Mouse (Mus musculus) adrenal gland, postnatal 36 days (tissue): ENCODE results near the gene Furin. TPM values are rescaled to one million over a fixed set of nuclear protein-coding genes. Genes with fewer than 3 reads are reported as not detected.

Experiments
- DNase-seq, 2 experiments: peaks; one replicate each; pipeline ENCODE4 v3.0.0; 2021; ENCODE audit warnings: mixed read lengths in 1 of 2
- long read RNA-seq, 2 experiments: library from polyadenylated mRNA; stranded (forward); transcript quantifications; one replicate each; pipeline ENCODE4 v2.0.0; 2021; ENCODE audit warnings: borderline sequencing depth in 2 of 2
- total RNA-seq, 2 experiments: library from RNA; stranded (reverse); gene quantifications; 2 replicates each; pipeline ENCODE4 v1.2.3; 2021

The Furin gene
- 100 to 1,000 TPM; 155 to 170 TPM for total RNA-seq
- long read RNA-seq, experiment 1, full-length matches to known transcripts, result 4 of 42 reads
- long read RNA-seq, experiment 1, partial matches to known transcripts, result 13 of 42 reads
- long read RNA-seq, experiment 1, other reads (novel, unspliced or antisense), result 25 of 42 reads
- long read RNA-seq, experiment 2, full-length matches to known transcripts, result 14 of 36 reads
- long read RNA-seq, experiment 2, partial matches to known transcripts, result 3 of 36 reads
- long read RNA-seq, experiment 2, other reads (novel, unspliced or antisense), result 19 of 36 reads

DNA sequence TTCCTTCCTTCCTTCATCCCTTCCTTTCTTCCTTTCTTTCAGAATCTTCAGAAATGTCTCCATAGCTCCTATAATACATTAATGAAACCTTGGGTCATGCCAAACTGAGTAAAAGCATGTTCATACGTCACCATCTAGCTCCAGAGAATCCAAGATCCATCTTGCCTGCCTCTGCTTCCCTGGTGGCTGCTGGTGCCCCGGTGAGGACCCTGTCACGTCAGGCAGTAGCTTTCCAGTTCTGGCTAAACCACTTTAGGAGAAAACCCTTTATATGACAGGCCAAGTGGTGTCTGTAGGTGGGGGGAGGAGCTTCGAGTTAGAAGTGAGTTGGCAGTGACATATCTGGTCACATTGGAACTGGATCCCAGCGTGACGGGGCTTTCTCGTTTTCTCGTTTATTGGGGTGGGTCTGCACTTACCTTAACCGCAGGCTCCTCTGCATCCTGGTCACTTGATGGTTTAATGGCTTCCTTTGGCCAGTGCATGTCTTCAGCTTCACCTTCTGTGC lies at the start of gene Furin:
Gene Furin (minus strand): TSS at position 249 of the 508 bp plus-strand sequence.
- no peak for DNase-seq

DNA sequence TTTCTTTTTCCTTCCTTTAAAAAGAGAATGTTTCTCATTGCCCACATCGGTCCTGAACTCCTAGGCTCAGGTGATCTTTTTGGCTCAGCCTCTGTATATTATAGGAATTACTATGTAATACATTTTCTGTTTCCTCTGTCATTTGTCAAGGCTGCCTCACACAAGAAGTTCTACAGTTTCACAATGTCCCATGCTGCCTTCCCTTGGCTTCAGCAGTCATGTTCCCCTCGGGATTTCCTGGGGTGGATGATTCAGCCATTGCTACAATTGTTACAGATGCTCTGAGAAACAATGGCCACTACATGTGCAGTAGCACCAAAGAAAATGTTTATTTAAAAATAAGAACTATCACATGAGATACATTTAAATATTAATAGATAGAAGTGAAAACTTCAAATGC lies 49.5 kb upstream of the Furin start:
- DNase-seq, result no peak

- DNase-seq, result no peak
These were observed 48.8 kb upstream of the Furin start for GRCm38 (mm10) chr7:80453997-80454396.

DNA sequence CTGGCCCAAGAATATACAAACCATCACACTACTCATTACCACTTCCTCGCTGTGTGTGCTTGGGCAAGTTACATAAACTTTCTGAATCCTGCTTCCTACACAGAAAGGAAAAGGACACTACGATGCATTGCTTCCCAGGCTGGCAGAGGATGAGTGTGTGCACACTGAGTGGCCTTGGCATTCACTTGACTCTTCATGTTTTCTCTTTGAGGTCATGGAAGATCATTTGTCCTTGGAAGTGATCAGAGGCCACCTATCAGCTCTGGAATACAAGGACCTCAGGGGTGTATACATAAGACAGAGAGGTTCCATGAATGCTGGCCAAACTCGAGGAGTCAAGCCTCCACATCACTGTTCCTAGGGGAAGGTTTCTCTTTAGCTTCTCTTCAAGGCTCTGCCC lies 47.9 kb upstream of the Furin start:
- DNase-seq, result peak; percentile 33 to 49

DNA sequence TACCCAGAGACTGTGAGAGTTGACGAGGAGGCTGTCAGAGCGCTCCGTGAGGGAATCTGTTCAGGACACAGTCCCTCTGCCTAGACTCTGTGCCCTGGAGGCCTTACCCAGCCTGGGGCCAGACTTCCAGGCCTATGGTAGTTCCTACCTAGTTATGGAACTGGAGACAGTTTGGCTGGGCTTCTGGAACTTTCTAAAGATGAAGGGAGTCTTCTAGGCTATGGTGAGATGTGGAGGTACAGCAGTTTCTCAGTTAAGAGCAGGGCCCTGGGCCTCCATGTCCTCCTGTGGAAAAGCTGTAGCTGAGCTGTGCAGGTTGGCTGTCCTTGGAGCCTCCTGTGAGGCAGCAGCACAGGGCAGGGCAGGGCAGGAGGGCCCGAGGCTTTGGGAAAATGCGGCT lies 47.0 kb upstream of the Furin start:
- DNase-seq, result peak in 1 of 2 experiments; percentile 34

DNA sequence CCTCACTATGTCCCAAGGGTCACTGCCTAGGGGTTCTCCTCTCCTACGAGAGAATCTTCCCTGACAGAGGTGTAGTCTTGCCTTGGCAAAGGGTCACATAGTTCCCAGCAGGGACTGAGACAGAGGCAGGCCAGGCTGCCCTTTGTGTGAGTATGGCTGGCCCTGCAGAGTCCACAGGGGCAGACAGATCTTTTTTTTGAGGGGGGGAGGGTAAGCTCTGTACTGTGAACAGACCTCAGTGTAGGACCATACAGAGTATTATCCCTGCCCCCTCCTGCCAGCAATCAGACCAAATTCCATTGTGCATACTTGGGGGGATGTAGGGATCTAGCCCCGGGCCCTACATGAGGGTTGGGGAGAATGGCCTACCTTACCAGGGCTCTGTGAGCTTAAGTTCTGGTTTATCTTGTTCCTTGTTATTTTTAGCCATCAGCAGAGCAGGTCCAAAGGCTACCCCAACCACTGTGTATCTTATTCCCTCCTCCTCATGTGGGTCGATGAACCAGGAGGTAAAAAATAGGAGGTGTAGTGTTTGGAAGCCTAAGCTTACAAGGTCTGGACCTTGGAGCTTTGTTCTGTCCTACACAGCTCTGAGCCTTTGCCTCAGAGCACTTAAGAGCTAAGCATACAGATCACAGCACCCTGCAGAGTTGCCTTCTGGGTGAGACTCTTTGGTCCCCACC lies 46.5 kb upstream of the Furin start:
- no peak for DNase-seq

GRCm38 (mm10) chr7:80450354-80450753 lies 45.1 kb upstream of the Furin start:
- no peak for DNase-seq

DNA sequence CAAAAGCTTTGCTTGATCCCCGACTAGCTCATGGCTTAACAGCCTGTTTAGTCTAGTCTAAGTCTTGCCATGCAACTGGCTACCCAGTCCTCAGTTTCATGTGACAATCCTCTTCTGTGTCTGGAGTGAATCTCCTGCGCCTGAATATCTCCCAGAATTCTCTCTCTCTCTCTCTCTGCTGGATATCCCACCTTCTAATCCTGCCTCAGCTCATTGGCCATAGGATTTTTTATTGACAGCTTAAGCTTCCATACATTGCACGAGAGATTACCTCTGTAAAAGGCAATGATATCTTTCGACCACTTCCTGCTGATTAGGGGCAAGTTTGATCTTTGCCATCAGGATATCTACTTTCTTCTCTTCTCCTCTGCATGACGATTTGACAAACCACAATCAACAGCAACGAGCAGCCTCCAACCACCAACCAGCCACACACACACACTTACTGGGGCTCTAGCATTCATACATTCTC lies 44.4 kb upstream of the Furin start:
- DNase-seq, result no peak

GRCm38 (mm10) chr7:80447336-80447735 lies 42.1 kb upstream of the Furin start:
- DNase-seq, result no peak

GRCm38 (mm10) chr7:80446221-80446878 lies 41.1 kb upstream of the Furin start:
- DNase-seq, result no peak

DNA sequence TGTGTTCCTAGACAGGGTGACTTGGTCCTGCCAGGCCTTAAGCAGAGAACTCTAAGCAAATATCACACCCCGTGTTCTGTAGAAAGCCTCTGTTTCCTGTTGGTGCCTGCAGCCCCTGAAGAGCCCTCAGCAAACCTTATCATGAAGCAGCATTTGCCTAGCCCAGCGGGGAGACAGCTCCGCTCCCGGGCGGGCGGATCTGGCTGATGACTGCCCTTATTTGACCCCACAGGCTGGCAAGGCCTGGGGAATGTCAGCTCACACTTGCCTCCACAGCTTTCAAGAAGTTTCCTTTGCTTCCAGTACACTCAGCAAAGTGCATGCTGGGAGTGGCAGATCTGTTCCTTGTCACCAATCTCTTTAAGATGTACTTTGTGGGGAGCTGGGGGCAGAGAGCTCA lies 40.3 kb upstream of the Furin start:
- no peak for DNase-seq

DNA sequence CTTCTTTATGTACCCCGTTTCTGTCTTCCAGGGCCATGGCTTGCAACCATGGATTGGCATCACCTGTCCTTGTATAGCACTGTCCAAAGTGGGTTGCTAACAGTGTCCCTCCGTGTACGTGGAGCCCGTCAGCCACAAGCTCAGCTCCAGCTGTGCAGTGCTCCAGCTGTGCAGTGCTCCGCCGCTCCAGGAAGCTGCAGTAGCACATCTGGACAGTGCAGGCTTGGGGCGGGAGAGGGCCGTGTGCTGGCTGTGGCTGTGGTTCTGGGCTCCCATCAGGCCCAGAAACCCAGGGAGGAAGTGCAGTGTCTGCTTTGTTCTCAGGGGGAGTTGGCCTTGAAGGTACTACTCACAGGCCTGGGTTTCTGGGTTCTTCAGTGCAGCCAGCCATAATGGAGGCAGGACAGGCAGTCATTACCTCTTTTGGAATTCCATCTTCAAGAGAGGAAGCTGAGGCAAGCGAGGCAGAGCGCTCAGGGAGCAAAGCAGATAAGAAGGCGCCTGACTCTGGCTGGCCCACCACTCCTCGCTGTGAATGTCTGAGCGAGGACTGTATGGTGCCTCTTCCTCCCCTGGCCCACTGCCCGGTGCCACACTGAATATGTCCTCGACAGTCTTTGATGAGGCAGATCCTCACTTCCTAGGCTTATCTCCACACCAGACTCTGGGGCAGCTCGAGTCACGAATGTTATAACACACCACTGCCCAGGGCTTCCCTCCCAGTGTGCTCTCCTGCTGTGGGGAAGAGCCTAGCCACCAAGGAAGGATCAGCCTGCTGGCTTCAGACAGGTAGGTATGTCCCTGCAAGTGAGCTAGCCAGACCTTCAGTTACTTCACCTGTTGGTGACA lies 39.4 kb upstream of the Furin start:
- peak; percentile 55 to 61 for DNase-seq

- no peak for DNase-seq
These were observed 37.9 kb upstream of the Furin start for GRCm38 (mm10) chr7:80443124-80443523.

DNA sequence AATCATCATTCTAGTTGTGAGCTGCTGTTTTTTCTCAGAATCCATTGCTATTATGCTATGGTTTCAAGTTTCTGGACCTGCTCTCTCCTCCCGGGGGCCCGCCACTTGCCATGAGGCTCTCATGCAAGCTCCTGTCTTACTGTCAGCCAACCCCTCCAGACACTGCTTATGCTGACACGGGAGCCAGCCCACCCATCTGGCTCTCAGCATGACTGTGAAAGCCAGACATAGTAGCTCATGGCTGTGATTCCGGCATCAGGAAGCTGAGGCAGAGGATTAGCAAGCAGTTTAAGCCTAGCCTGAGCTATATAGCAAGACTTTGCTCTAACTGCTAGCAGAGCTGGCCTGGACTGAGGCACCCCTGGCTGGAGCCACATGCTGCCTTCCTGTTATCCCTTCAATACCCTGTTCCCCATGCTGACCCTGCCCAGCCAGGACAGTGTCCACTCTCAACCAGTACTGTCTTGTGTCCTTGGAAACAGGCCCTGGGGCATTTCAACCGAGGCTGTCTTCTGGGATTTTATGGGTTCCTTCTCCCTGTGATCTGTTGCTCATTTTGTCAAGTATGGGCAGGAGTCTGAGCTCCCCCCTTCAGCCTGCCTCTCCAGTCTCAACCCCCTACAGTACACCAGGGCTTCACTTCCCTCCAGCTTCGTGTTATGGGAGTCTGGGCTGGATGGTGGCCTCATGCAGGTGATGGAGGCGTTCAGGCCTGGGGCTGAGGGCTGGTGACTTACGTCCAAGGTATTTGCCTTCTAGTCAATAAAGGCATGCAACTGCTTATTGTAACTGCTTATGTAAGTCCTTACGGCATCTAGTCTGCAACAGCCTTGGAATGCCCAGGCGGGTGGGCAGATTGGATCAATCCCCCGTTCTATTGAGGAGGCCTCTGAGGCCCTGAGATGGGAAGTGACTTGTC lies 37.0 kb upstream of the Furin start:
- no peak for DNase-seq

DNA sequence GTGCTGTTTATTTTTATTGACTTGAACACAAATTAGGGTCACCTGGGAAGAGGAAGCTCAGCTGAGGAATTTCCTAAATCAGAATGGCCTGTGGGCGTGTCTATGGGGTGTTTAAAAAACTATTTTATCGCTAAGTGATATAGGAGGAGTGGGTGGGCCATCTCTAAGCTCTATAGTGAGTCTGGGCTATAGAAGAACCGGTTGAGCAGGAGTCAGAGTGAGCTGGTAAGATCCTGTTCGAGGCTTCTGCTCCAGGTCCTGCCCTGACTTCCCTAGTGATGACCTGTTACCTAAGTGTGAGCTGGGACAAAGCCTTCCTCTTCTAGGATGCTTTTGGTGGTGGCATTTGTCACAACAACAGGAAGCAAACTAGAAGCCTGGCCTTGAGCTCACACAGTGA lies 35.4 kb upstream of the Furin start:
- DNase-seq, result no peak

DNA sequence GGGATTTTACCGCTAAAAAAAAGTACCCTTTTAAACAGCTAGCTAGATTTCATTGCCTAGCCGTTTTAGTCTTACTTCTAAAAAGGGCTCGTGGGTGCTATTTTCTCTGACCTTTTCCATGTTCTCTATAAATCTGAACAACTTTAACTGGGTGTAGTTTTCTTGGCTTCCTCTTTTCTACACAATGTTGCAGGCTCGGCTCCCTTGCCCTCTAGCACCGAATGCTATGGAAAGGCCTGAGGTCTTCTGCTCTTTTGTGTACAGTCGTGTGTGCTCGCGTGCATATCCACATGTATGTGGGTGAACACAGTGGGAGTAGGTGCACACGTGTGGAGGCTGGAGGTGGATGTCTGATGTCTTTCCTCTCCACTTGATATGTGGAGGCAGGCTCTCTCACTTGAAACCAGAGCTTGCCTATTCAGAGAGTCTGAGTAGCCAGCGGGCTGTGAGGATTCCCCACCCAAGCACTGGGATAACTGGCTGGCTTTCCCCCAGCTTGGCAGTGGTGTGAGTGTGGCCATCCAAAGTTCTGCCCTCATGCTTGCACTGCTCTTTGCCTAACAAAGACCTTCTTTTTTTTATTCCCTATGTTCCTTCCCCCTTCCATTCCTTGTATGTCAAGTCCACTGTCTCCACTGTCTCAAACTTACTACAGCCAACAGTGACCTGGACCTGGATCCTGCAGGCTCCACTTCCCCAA lies 34.7 kb upstream of the Furin start:
- no peak for DNase-seq

DNA sequence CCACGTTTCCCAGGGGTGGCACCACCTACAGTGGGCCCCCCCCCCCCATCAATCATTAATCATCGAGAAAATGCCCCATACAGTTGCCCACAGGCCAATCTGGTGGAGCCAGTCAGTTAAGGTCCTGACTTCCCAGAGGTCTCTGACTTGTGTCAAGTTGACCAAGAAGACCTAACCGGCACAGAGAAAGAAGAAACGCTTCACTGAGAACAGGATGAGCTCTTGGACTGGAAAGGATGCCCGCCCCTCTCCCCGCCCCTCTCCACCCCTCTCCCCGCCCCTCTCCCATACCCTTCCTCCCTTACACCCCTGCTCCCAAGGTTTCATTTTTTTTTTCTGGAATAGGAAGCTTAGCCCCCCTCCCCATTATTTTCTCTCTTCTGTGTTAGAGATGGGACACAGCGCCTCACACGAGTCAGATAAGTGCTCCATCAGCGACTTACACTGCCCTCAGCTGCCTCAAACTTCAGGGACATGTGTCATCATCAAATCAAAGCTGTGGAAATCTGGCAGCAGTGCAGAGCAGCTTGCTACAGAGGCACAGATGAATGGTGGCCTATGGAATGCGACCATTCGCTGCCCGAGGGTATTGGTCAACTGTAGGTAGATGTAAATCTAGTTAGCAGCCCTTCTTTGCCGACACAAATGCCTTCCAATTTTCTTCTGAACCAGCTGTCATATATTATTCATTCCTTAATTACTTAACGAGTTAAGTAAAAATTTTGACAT lies 34.0 kb upstream of the Furin start:
- peak; percentile 69 to 70 for DNase-seq

DNA sequence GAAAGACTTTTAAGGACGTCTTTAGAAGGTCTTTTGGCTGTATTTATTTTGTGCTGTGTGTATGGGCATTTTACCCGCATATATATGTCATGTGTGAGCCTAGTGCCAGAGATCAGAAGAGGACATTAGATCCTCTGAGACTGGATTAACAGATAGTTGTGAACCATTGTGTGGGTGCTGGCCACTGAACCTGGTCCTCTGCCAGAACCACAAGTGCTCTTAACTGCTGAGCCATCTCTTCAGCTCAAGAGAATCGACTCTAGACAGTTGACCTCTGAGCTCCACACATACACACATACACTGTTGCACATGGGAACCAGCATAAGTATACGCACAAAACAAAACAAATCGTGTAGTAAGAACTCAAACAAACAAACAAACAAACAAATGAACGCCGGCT lies 31.3 kb upstream of the Furin start:
- DNase-seq, result no peak

GRCm38 (mm10) chr7:80435594-80435993 lies 30.4 kb upstream of the Furin start:
- peak; percentile 45 to 54 for DNase-seq

DNA sequence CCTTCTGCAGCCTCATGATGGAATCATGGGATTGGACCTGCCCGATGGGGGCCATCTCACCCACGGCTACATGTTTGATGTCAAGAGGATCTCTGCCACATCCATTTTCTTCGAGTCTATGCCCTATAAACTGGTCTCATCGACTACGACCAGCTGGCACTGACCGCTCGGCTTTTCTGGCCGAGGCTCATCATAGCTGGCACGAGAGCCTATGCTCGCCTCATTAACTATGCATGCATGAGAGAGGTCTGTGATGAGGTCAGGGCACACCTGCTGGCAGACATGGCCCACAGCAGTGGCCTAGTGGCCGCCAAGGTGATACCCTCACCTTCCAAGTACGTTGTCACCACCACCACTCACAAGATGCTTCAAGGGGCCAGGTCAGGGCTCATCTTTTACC lies 24.4 kb upstream of the Furin start:
- DNase-seq, result no peak
